Mouse (Mus musculus) heart, embryonic 13.5 days (tissue): ENCODE measurements around the gene Spsb3. TPM values are rescaled to one million over a fixed set of nuclear protein-coding genes. Genes with fewer than 3 reads are reported as not detected.

Experiments used
- ATAC-seq: fragments of 200-750 bp; cut with Nextera tagmentation; 2 replicates; pipeline ENCODE4 v1.8.0; 2017; ENCODE audit warnings: moderate TSS enrichment; ENCODE audit not compliant: insufficient number of reproducible peaks, low FRiP score, low TSS enrichment; ENCODE audit errors: extremely low read depth
- H3K27ac ChIP-seq: fragments of 300-500 bp; sonication (generic); replicated peaks from 2 replicates; pipeline ENCODE4 v1.5.1; 2015; ENCODE audit warnings: moderate library complexity, mild to moderate bottlenecking, inconsistent platforms
- H3K27me3 ChIP-seq: fragments of 300-500 bp; sonication (generic); replicated peaks from 2 replicates; pipeline ENCODE4 v1.6.1; 2015; ENCODE audit warnings: mild to moderate bottlenecking, inconsistent platforms
- H3K36me3 ChIP-seq: fragments of 300-500 bp; sonication (generic); 2 replicates; pipeline ENCODE4 v1.6.1; 2015; ENCODE audit warnings: mild to moderate bottlenecking, inconsistent platforms
- H3K4me1 ChIP-seq: fragments of 300-500 bp; sonication (generic); 2 replicates; pipeline ENCODE4 v1.6.1; 2015; ENCODE audit warnings: inconsistent platforms
- H3K4me2 ChIP-seq: fragments of 300-500 bp; sonication (generic); 2 replicates; pipeline ENCODE4 v1.6.1; 2015; ENCODE audit warnings: inconsistent platforms, mild to moderate bottlenecking, moderate library complexity
- H3K4me3 ChIP-seq: fragments of 300-500 bp; sonication (generic); 2 replicates; pipeline ENCODE4 v1.5.1; 2015; ENCODE audit warnings: moderate library complexity, mild to moderate bottlenecking, inconsistent platforms
- H3K9ac ChIP-seq: fragments of 300-500 bp; sonication (generic); 2 replicates; pipeline ENCODE4 v1.6.1; 2015; ENCODE audit warnings: inconsistent platforms, mild to moderate bottlenecking, moderate library complexity
- H3K9me3 ChIP-seq: fragments of 300-500 bp; sonication (generic); 2 replicates; pipeline ENCODE4 v1.6.1; 2016; ENCODE audit warnings: inconsistent platforms
- WGBS: fragments of 180-500 bp; shearing (Covaris S2); methylation state at CpG from one replicate; pipeline ENCODE4 v1.1.7; 2015; ENCODE audit warnings: mixed read lengths; 5-methylcytosine and 5-hydroxymethylcytosine counted together
- polyA plus RNA-seq: library from polyadenylated mRNA; unstranded; fragments of >200 nt; fragmentation: Nextera tagmentation; extraction: Ambion mirVana; gene quantifications from 2 replicates; pipeline ENCODE4 v1.2.1, GENCODE M21; 2015

Spsb3 gene
- polyA plus RNA-seq, 1 experiment from 2014 or later, result 27.8 TPM

GRCm38 (mm10) chr17:24898041-24898854 is 11.8 kb downstream of the Spsb3 start:
- peaks cover 70% of the 10 kb centered on the region for H3K36me3 ChIP-seq

GRCm38 (mm10) chr17:24899153-24899552 is 12.7 kb downstream of the Spsb3 start:
- Histone ChIP-seq H3K9ac (no peak overlapping the region), H3K4me2 (no peak overlapping the region), H3K27ac (no peak overlapping the region; the same call in 1 of the 2 replicates), H3K4me3 (no peak overlapping the region), H3K4me1 (peaks cover 38% of the 10 kb centered on the region), H3K9me3 (no peaks in the 10 kb centered on the region), H3K27me3 (no peaks in the 10 kb centered on the region), H3K36me3 (peaks cover 74% of the 10 kb centered on the region)
- ATAC-seq, result no peak
- 69% methylated on average over 5 of the region's 5 CpGs for WGBS

More at GRCm38 (mm10) chr17:24898041-24898854, 11.8 kb downstream of the Spsb3 start:
- ATAC-seq, result no peak
- 75% methylated on average over 4 of the region's 4 CpGs for WGBS
- Histone ChIP-seq H3K4me3 (peak overlapping the region; percentile 87; the same call in 1 of the 2 replicates), H3K4me1 (peaks cover 46% of the 10 kb centered on the region), H3K9me3 (no peaks in the 10 kb centered on the region), H3K27me3 (no peaks in the 10 kb centered on the region), H3K4me2 (no peak overlapping the region), H3K27ac (peak overlapping the region; percentile 13; the same call in 1 of the 2 replicates), H3K9ac (peak overlapping the region; percentile 33)

DNA sequence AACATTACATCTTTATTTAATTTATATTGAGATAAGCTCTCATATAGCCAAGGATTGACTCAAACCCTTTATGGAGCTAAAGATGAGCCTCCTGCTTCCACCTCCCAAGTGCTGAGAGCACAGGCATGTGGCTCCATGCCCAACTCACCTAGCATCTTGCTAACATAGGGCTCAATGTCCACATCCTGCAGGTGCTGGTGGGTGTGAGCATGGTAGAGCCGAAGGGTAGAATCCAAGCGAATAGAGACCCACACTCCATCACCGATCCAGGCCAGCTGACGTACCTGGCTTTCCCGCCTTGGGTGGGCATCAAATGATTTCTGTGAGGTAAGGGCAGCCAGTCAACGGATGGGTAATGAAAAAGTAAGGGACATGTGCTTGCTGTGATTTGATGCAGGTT is 13.6 kb downstream of the Spsb3 start:
- WGBS, result 93% methylated on average over 6 of the region's 6 CpGs
- no peak for ATAC-seq
- Histone ChIP-seq H3K9ac (no peak overlapping the region), H3K4me2 (no peak overlapping the region), H3K4me3 (no peak overlapping the region), H3K9me3 (no peaks in the 10 kb centered on the region), H3K27me3 (no peaks in the 10 kb centered on the region), H3K4me1 (peaks cover 34% of the 10 kb centered on the region), H3K27ac (no peak overlapping the region), H3K36me3 (peaks cover 82% of the 10 kb centered on the region)

- no peak overlapping the region for H3K27ac ChIP-seq
These were observed 15.7 kb downstream of the Spsb3 start for GRCm38 (mm10) chr17:24902124-24902523.

DNA sequence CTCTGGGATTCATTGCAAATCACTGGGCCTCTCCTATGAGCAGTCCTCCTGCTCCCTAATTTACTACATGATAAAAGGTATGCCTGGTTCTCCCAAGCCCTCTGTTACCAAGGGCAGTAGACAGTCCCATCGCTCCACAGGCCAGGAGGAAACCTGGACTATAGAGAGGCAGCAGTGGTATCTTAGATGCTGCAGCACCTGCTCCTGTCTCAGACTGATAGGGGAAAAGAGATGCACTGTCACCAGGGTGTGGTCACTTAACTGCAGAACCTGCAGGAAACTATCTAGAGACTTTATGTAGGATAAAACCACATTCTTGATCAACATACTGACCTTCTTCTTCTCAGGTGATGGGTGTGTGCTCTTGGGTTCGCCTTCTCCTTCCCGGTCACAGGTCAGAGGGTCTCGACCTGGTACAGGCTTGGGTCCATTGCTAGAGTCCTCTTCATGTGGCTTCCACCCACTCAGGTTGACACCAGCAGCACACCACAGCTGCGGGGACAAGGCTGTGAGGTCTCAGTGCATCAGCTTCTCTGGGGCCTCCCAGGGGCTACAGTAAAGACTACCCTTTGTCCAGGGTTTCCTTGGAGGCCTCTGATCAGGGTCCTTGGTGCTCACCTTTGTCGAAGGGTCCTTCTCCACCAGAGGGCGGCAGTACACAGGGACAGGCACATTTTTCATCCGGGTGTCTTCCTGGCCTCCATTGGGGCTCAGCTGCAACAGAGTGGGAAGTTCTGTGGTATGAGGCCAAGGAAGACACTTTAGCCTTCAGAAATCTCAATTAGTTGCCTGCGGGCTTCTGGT is 16.4 kb downstream of the Spsb3 start:
- WGBS, result 64% methylated on average over 9 of the region's 9 CpGs
- H3K4me1 ChIP-seq, result peaks cover 11% of the 10 kb centered on the region
- H3K36me3 ChIP-seq, result peaks cover 100% of the 10 kb centered on the region
- H3K27ac ChIP-seq, result no peak overlapping the region; the same call in 1 of the 2 replicates
- H3K9me3 ChIP-seq, result no peaks in the 10 kb centered on the region
- H3K4me3 ChIP-seq, result no peak overlapping the region
- H3K27me3 ChIP-seq, result no peaks in the 10 kb centered on the region
- H3K9ac ChIP-seq, result no peak overlapping the region
- peak; percentile 34; the same call in 1 of the 2 replicates for ATAC-seq
- peak overlapping the region; percentile 9; the same call in 1 of the 2 replicates for H3K4me2 ChIP-seq

More at GRCm38 (mm10) chr17:24902124-24902523, 15.7 kb downstream of the Spsb3 start:
- ATAC-seq, result no peak
- Histone ChIP-seq H3K4me2 (no peak overlapping the region), H3K27me3 (no peaks in the 10 kb centered on the region), H3K36me3 (peaks cover 100% of the 10 kb centered on the region), H3K4me3 (no peak overlapping the region), H3K9me3 (no peaks in the 10 kb centered on the region), H3K9ac (no peak overlapping the region), H3K4me1 (peaks cover 19% of the 10 kb centered on the region)
- 91% methylated on average over 5 of the region's 5 CpGs for WGBS

DNA sequence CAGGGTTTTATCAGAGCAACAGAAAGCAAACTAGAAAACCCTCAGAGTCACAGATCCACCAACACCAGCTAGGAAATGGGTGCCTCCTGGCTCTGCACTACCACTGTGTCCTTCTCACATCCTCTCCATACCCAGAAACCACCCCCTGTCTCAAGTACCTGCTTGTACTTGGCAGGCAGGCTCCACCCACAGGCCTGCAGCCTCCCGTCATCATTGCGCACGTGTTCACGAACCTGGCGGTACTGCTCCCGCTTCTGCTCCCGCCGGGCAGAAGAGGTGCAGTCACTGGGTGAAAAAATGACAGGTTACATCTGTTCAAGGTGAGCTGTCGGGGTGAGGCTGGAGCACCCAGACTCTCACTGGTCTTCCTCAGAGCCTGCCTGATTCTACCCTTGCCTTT is 17.3 kb downstream of the Spsb3 start:
- 85% methylated on average over 9 of the region's 9 CpGs for WGBS
- Histone ChIP-seq H3K27me3 (no peaks in the 10 kb centered on the region), H3K4me2 (no peak overlapping the region), H3K36me3 (peaks cover 100% of the 10 kb centered on the region), H3K4me3 (no peak overlapping the region), H3K9me3 (no peaks in the 10 kb centered on the region), H3K27ac (no peak overlapping the region), H3K4me1 (peaks cover 8% of the 10 kb centered on the region), H3K9ac (no peak overlapping the region)
- ATAC-seq, result no peak

GRCm38 (mm10) chr17:24907591-24907990 is 21.1 kb downstream of the Spsb3 start:
- no peak overlapping the region for H3K9ac ChIP-seq
- no peak overlapping the region for H3K4me3 ChIP-seq
- 98% methylated on average over 2 of the region's 2 CpGs for WGBS
- peaks cover 100% of the 10 kb centered on the region for H3K36me3 ChIP-seq
- H3K4me2 ChIP-seq, result no peak overlapping the region
- H3K9me3 ChIP-seq, result no peaks in the 10 kb centered on the region
- no peak overlapping the region for H3K27ac ChIP-seq
- H3K4me1 ChIP-seq, result no peaks in the 10 kb centered on the region
- ATAC-seq, result no peak
- H3K27me3 ChIP-seq, result no peaks in the 10 kb centered on the region

GRCm38 (mm10) chr17:24913984-24914383 is 27.5 kb downstream of the Spsb3 start:
- Histone ChIP-seq H3K9ac (no peak overlapping the region), H3K36me3 (peaks cover 98% of the 10 kb centered on the region)

GRCm38 (mm10) chr17:24923246-24923645 is 36.8 kb downstream of the Spsb3 start:
- ATAC-seq, result no peak
- no peak overlapping the region for H3K4me3 ChIP-seq
- H3K27me3 ChIP-seq, result no peaks in the 10 kb centered on the region
- H3K4me1 ChIP-seq, result no peaks in the 10 kb centered on the region
- H3K9me3 ChIP-seq, result no peaks in the 10 kb centered on the region
- H3K9ac ChIP-seq, result no peak overlapping the region
- WGBS, result 94% methylated on average over 1 of the region's 1 CpGs
- H3K36me3 ChIP-seq, result peaks cover 99% of the 10 kb centered on the region
- no peak overlapping the region for H3K4me2 ChIP-seq
- H3K27ac ChIP-seq, result no peak overlapping the region

More at GRCm38 (mm10) chr17:24913984-24914383, 27.5 kb downstream of the Spsb3 start:
- no peak overlapping the region for H3K4me3 ChIP-seq
- H3K9me3 ChIP-seq, result no peaks in the 10 kb centered on the region
- no peaks in the 10 kb centered on the region for H3K4me1 ChIP-seq
- H3K4me2 ChIP-seq, result no peak overlapping the region
- no peaks in the 10 kb centered on the region for H3K27me3 ChIP-seq
- ATAC-seq, result no peak
- H3K27ac ChIP-seq, result no peak overlapping the region

- WGBS, result 78% methylated on average over 1 of the region's 1 CpGs
- ATAC-seq, result no peak
- Histone ChIP-seq H3K4me3 (no peak overlapping the region), H3K9me3 (no peaks in the 10 kb centered on the region), H3K27me3 (no peaks in the 10 kb centered on the region), H3K9ac (0 out of 2 replicates have a peak overlapping the region, but pooled peaks have one; percentile 2), H3K36me3 (peaks cover 64% of the 10 kb centered on the region), H3K4me1 (peaks cover 17% of the 10 kb centered on the region), H3K4me2 (no peak overlapping the region), H3K27ac (no peak overlapping the region)
These were observed 43.1 kb downstream of the Spsb3 start for GRCm38 (mm10) chr17:24929506-24929905.

GRCm38 (mm10) chr17:24932431-24932830 is 46.0 kb downstream of the Spsb3 start:
- no peak for ATAC-seq
- H3K27me3 ChIP-seq, result no peaks in the 10 kb centered on the region
- no peak overlapping the region for H3K4me2 ChIP-seq
- H3K4me1 ChIP-seq, result peaks cover 32% of the 10 kb centered on the region
- H3K36me3 ChIP-seq, result peaks cover 34% of the 10 kb centered on the region
- no peak overlapping the region for H3K9ac ChIP-seq
- no peaks in the 10 kb centered on the region for H3K9me3 ChIP-seq
- no peak overlapping the region for H3K27ac ChIP-seq
- 91% methylated on average over 4 of the region's 4 CpGs for WGBS
- H3K4me3 ChIP-seq, result no peak overlapping the region
